Mouse (Mus musculus) neural tube, embryonic 15.5 days (tissue): ENCODE data around the gene Olfr794. TPM values are rescaled to one million over a fixed set of nuclear protein-coding genes. Genes with fewer than 3 reads are reported as not detected.

Experiments used
- ATAC-seq: fragments of 200-750 bp; cut with Nextera tagmentation; 2 replicates; pipeline ENCODE4 v1.8.0; 2017; ENCODE audit warnings: mild to moderate bottlenecking, moderate TSS enrichment, moderate library complexity; ENCODE audit not compliant: low FRiP score
- H3K27ac ChIP-seq: fragments of 300-500 bp; sonication (generic); replicated peaks from 2 replicates; pipeline ENCODE4 v1.5.1; 2015; ENCODE audit warnings: mild to moderate bottlenecking, inconsistent platforms
- H3K27me3 ChIP-seq: fragments of 300-500 bp; sonication (generic); replicated peaks from 2 replicates; pipeline ENCODE4 v1.6.1; 2015; ENCODE audit warnings: inconsistent platforms
- H3K36me3 ChIP-seq: fragments of 300-500 bp; sonication (generic); 2 replicates; pipeline ENCODE4 v1.6.1; 2015; ENCODE audit warnings: inconsistent platforms
- H3K4me1 ChIP-seq: fragments of 300-500 bp; sonication (generic); 2 replicates; pipeline ENCODE4 v1.6.1; 2015; ENCODE audit warnings: inconsistent platforms
- H3K4me2 ChIP-seq: fragments of 300-500 bp; sonication (generic); 2 replicates; pipeline ENCODE4 v1.6.1; 2015; ENCODE audit warnings: inconsistent platforms, mild to moderate bottlenecking, moderate library complexity
- H3K4me3 ChIP-seq: fragments of 300-500 bp; sonication (generic); replicated peaks from 2 replicates; pipeline ENCODE4 v1.5.1; 2015; ENCODE audit warnings: mild to moderate bottlenecking, inconsistent platforms
- H3K9ac ChIP-seq: fragments of 300-500 bp; sonication (generic); replicated peaks from 2 replicates; pipeline ENCODE4 v1.6.1; 2015; ENCODE audit warnings: mild to moderate bottlenecking, inconsistent platforms
- H3K9me3 ChIP-seq: fragments of 300-500 bp; sonication (generic); replicated peaks from 2 replicates; pipeline ENCODE4 v1.6.1; 2016; ENCODE audit warnings: inconsistent platforms
- WGBS: fragments of 180-500 bp; shearing (Covaris S2); methylation state at CpG from one replicate; pipeline ENCODE4 v1.1.7; 2015; ENCODE audit warnings: mixed read lengths; 5-methylcytosine and 5-hydroxymethylcytosine counted together
- microRNA-seq: library from miRNA; unstranded; fragments of <30 nt; microRNA quantifications from one replicate; pipeline ENCODE4, GENCODE M21; 2017
- polyA plus RNA-seq: library from polyadenylated mRNA; unstranded; fragments of >200 nt; fragmentation: Nextera tagmentation; extraction: Ambion mirVana; gene quantifications from 2 replicates; pipeline ENCODE4 v1.2.1, GENCODE M21; 2015

Olfr794 gene
- polyA plus RNA-seq, result not detected in 2 replicates

DNA sequence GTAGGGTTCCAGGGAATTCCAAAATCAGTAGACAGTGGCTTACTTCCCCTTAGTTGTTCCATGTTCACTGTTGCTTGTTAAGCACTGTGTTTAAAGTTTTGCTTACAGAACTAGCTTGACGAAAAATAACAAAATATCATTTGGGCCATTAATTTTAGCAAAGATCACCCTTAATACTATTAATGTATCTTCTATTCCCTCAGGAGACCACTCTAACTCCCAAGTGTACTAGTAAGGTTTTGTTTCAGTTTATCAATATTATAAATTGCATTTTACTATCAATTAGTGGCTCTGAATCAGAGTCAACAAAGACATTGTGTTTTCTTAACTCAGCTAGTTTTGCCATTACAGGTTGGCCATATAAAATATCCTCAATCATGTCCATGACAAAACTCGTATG, at the start of gene Olfr794:
TSS of gene Olfr794 (plus strand) at position 301 of the 400 bp plus-strand sequence.
- H3K27me3 ChIP-seq, result no peaks in the 10 kb centered on the region
- no peaks in the 10 kb centered on the region for H3K36me3 ChIP-seq
- H3K4me3 ChIP-seq, result no peak within 1 kb of the TSS
- no peak within 1 kb of the TSS for H3K27ac ChIP-seq
- ATAC-seq, result no peak
- no peaks in the 10 kb centered on the region for H3K4me1 ChIP-seq
- 87% methylated on average over 2 of the region's 2 CpGs for WGBS
- H3K9ac ChIP-seq, result no peak within 1 kb of the TSS
- no peak within 1 kb of the TSS for H3K4me2 ChIP-seq
- H3K9me3 ChIP-seq, result no peaks in the 10 kb centered on the region

DNA sequence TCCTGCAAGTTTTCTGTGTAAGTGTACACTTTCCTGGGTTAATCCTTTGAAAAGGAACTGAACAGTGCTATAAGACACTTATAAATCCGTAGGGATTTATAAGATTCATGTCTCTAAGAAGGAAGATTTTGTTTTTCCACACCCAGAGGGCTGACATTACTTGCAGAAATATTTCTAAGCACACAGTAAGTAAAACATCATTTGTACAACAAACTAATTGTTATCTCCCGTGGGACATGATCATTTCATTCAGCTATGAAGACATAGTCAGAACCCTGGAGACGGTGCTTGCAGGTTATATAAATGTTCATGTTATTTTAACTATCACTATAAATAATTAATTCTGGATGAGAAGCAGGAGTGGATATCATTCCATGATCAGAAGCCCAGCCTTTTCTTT, 46.0 kb upstream of the Olfr794 start, which contains the start of gene Olfr791:
TSS of gene Olfr791 (plus strand) at position 301 of the 400 bp plus-strand sequence.
- ATAC-seq, result no peak
- no peak within 1 kb of the TSS for H3K9ac ChIP-seq
- no peaks in the 10 kb centered on the region for H3K9me3 ChIP-seq
- no peak within 1 kb of the TSS for H3K4me3 ChIP-seq
- H3K4me1 ChIP-seq, result no peaks in the 10 kb centered on the region
- 71% methylated on average over 3 of the region's 3 CpGs for WGBS
- no peak within 1 kb of the TSS for H3K27ac ChIP-seq
- no peaks in the 10 kb centered on the region for H3K36me3 ChIP-seq
- no peaks in the 10 kb centered on the region for H3K27me3 ChIP-seq
- no peak within 1 kb of the TSS for H3K4me2 ChIP-seq

DNA sequence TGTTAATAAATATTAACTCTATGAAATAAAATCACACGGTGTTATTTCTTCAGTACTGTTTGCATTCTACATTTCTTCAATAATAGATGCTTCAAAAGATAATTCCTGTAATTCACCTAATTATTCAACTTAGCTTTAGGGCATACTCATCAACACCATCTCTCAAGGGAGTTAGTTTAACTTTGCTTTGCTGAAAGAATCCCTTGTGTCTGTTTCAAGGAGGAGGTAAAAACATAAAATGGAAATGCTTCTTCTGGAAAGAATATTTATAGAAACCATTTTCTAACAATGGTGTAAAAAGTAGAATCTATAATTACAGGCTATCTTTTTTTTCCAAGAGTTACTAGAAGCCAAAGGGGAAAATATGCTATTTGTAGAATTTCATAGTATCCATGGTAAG, 28.6 kb upstream of the Olfr794 start, which contains the start of gene Olfr792:
TSS of gene Olfr792 (plus strand) at position 301 of the 400 bp plus-strand sequence.
- no peak for ATAC-seq
- Histone ChIP-seq H3K4me3 (no peak within 1 kb of the TSS), H3K4me1 (no peaks in the 10 kb centered on the region), H3K27ac (no peak within 1 kb of the TSS), H3K36me3 (no peaks in the 10 kb centered on the region), H3K9ac (no peak within 1 kb of the TSS), H3K27me3 (no peaks in the 10 kb centered on the region), H3K9me3 (no peaks in the 10 kb centered on the region), H3K4me2 (no peak within 1 kb of the TSS)
- WGBS, result 80% methylated on average over 1 of the region's 1 CpGs

GRCm38 (mm10) chr10:129549354-129549753, 18.1 kb upstream of the Olfr794 start:
- Histone ChIP-seq H3K27me3 (no peaks in the 10 kb centered on the region), H3K27ac (no peak overlapping the region), H3K4me1 (no peaks in the 10 kb centered on the region), H3K9me3 (0 out of 2 replicates have a peak, but pooled peaks cover under 1% of the 10 kb centered on the region), H3K9ac (no peak overlapping the region), H3K4me3 (no peak overlapping the region), H3K36me3 (no peaks in the 10 kb centered on the region), H3K4me2 (no peak overlapping the region)
- ATAC-seq, result no peak
- 48% methylated on average over 1 of the region's 1 CpGs for WGBS

DNA sequence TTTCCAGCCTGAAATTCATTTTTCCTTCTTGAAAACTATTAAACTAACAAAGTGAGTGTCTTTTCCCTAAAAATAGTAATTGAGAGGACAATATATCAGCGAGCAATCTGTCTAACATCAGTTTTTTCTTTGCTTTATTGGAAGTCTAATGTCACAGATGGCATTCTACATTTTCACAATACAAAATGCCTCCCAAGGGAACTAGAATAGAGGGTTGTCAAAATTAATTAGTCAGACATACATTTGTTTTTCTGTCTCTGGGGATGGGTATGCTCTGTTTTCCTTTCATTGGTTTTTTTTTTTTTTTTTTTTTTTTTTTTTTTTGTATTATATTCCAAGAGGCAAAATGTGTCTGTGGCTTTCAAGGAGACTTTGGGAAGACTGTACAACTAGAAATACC, 9.6 kb downstream of the Olfr794 start:
- no peak overlapping the region for H3K27ac ChIP-seq
- no peaks in the 10 kb centered on the region for H3K27me3 ChIP-seq
- H3K9me3 ChIP-seq, result no peaks in the 10 kb centered on the region
- H3K4me3 ChIP-seq, result no peak overlapping the region
- H3K9ac ChIP-seq, result no peak overlapping the region
- no peak for ATAC-seq
- no peaks in the 10 kb centered on the region for H3K4me1 ChIP-seq
- no peaks in the 10 kb centered on the region for H3K36me3 ChIP-seq
- WGBS, result 46% methylated on average over 1 of the region's 1 CpGs
- H3K4me2 ChIP-seq, result no peak overlapping the region

DNA sequence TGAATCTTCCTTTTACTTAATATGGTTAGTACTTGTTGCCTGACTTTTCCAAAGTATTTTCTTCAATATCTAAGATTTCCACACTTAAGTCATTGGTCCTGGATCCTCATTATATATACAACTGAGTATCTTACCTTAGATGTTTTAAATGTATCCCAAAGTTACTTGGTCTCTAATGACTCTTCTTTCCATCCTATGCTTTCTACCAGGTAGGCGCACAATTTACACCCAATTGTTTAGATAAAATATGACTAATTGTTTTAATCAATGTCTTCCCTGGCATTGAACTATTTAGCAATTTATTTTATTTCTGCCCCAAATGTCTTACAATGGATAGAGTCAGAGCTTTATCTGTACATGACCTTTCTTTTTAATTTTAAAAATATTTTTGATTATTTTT, 45.0 kb downstream of the Olfr794 start, which contains the start of gene Olfr796:
TSS of gene Olfr796 (minus strand) at position 101 of the 400 bp plus-strand sequence.
- no peaks in the 10 kb centered on the region for H3K36me3 ChIP-seq
- H3K27ac ChIP-seq, result no peak within 1 kb of the TSS
- no peaks in the 10 kb centered on the region for H3K4me1 ChIP-seq
- ATAC-seq, result no peak
- H3K9ac ChIP-seq, result no peak within 1 kb of the TSS
- H3K4me3 ChIP-seq, result no peak within 1 kb of the TSS
- WGBS, result 94% methylated on average over 1 of the region's 1 CpGs
- H3K9me3 ChIP-seq, result no peaks in the 10 kb centered on the region
- no peaks in the 10 kb centered on the region for H3K27me3 ChIP-seq
- no peak within 1 kb of the TSS for H3K4me2 ChIP-seq

- H3K9ac ChIP-seq, result no peak overlapping the region
- no peak overlapping the region for H3K27ac ChIP-seq
- ATAC-seq, result no peak
- no peak overlapping the region for H3K4me2 ChIP-seq
- no peaks in the 10 kb centered on the region for H3K4me1 ChIP-seq
- H3K9me3 ChIP-seq, result no peaks in the 10 kb centered on the region
- no peaks in the 10 kb centered on the region for H3K27me3 ChIP-seq
- no peak overlapping the region for H3K4me3 ChIP-seq
- no peaks in the 10 kb centered on the region for H3K36me3 ChIP-seq
- 17% methylated on average over 1 of the region's 1 CpGs for WGBS
Observed at GRCm38 (mm10) chr10:129621724-129622123, 54.3 kb downstream of the Olfr794 start.

Small RNAs within 50 kb of the gene (microRNA-seq; reads per million reads assigned to microRNA genes)
- gene Gm23252, result not detected

Other genes with a start within 250 kb of the Olfr794 start
- gene Olfr780, start 249.5 kb upstream of the Olfr794 start, polyA plus RNA-seq, result not detected in 2 replicates
- not detected in 2 replicates for gene Olfr781, start 238.8 kb upstream of the Olfr794 start, polyA plus RNA-seq
- not detected in 2 replicates for gene Olfr782, start 218.8 kb upstream of the Olfr794 start, polyA plus RNA-seq
- gene Olfr784, start 183.6 kb upstream of the Olfr794 start, polyA plus RNA-seq, result 0.14 TPM in 2 replicates
- gene Olfr785, start 162.2 kb upstream of the Olfr794 start, polyA plus RNA-seq, result not detected in 2 replicates
- gene Olfr786, start 140.3 kb upstream of the Olfr794 start, polyA plus RNA-seq, result not detected in 2 replicates
- gene Olfr787, start 105.8 kb upstream of the Olfr794 start, polyA plus RNA-seq, result not detected in 2 replicates
- gene Olfr788, start 96.7 kb upstream of the Olfr794 start, polyA plus RNA-seq, result not detected in 2 replicates
- gene Olfr789, start 82.9 kb upstream of the Olfr794 start, polyA plus RNA-seq, result not detected in 2 replicates
- not detected in 2 replicates for gene Olfr790, start 69.2 kb upstream of the Olfr794 start, polyA plus RNA-seq
- gene Olfr791, start 45.9 kb upstream of the Olfr794 start, polyA plus RNA-seq, result not detected in 2 replicates
- not detected in 2 replicates for gene Olfr792, start 28.5 kb upstream of the Olfr794 start, polyA plus RNA-seq
- gene Olfr796, start 44.9 kb downstream of the Olfr794 start, polyA plus RNA-seq, result not detected in 2 replicates
- gene Olfr798, start 60.3 kb downstream of the Olfr794 start, polyA plus RNA-seq, result not detected in 2 replicates
- not detected in 2 replicates for gene Olfr799, start 69.8 kb downstream of the Olfr794 start, polyA plus RNA-seq
- gene Olfr800, start 90.0 kb downstream of the Olfr794 start, polyA plus RNA-seq, result not detected in 2 replicates
- not detected in 2 replicates for gene Olfr801, start 106.2 kb downstream of the Olfr794 start, polyA plus RNA-seq
- gene Olfr802, start 120.5 kb downstream of the Olfr794 start, polyA plus RNA-seq, result 0.08 TPM in 1 of 2 replicates, not detected in the other
- not detected in 2 replicates for gene Olfr803, start 126.6 kb downstream of the Olfr794 start, polyA plus RNA-seq
- gene Olfr804, start 135.6 kb downstream of the Olfr794 start, polyA plus RNA-seq, result not detected in 2 replicates
- gene Olfr805, start 161.7 kb downstream of the Olfr794 start, polyA plus RNA-seq, result not detected in 2 replicates
- gene Olfr806, start 174.3 kb downstream of the Olfr794 start, polyA plus RNA-seq, result not detected in 2 replicates
- gene Olfr807, start 190.1 kb downstream of the Olfr794 start, polyA plus RNA-seq, result not detected in 2 replicates
- gene Olfr808, start 197.8 kb downstream of the Olfr794 start, polyA plus RNA-seq, result not detected in 2 replicates
- gene Olfr809, start 207.0 kb downstream of the Olfr794 start, polyA plus RNA-seq, result not detected in 2 replicates
- gene Olfr810, start 227.3 kb downstream of the Olfr794 start, polyA plus RNA-seq, result not detected in 2 replicates
- gene Olfr811, start 236.7 kb downstream of the Olfr794 start, polyA plus RNA-seq, result not detected in 2 replicates